Mouse (Mus musculus): ENCODE data around the gene Gm49450. TPM values are rescaled to one million over a fixed set of nuclear protein-coding genes. Genes with fewer than 3 reads are reported as not detected.
"Not testable (repeated sequence)": the region's sequence is repeated elsewhere in the genome, so short reads cannot be mapped to it uniquely, and the experiment has no call there.

Gene Gm49450
- polyA plus RNA-seq, 1 experiment from 2014 or later: not detected

GRCm38 (mm10) chr15:98976763-98977758, 23.7 kb upstream of the Gm49450 start:
- H3K27ac ChIP-seq: peak overlapping the region; percentile 92
- H3K4me2 ChIP-seq (replicated peaks): peak overlapping the region; percentile 47
- H3K9me3 ChIP-seq (ENCODE audit: control insufficient read depth, low read length): no peaks in the 10 kb centered on the region
- H3K9ac ChIP-seq: peak overlapping the region; percentile 52
- no peak for DNase-seq (ENCODE audit: low spot score)
- ATAC-seq (ENCODE audit: low FRiP score): no peak
- 55% methylated on average over 21 of the region's 21 CpGs for WGBS
- no peak overlapping the region for H3K4me3 ChIP-seq (replicated peaks; ENCODE audit: low read length)
- no peaks in the 10 kb centered on the region for H3K27me3 ChIP-seq (ENCODE audit: control insufficient read depth, insufficient read depth, low read length)
- H3K36me3 ChIP-seq (replicated peaks; ENCODE audit: control insufficient read depth, insufficient read depth): no peaks in the 10 kb centered on the region
- H3K4me1 ChIP-seq (replicated peaks; ENCODE audit: control insufficient read depth, insufficient read depth, low read length): peaks cover 50% of the 10 kb centered on the region

DNA sequence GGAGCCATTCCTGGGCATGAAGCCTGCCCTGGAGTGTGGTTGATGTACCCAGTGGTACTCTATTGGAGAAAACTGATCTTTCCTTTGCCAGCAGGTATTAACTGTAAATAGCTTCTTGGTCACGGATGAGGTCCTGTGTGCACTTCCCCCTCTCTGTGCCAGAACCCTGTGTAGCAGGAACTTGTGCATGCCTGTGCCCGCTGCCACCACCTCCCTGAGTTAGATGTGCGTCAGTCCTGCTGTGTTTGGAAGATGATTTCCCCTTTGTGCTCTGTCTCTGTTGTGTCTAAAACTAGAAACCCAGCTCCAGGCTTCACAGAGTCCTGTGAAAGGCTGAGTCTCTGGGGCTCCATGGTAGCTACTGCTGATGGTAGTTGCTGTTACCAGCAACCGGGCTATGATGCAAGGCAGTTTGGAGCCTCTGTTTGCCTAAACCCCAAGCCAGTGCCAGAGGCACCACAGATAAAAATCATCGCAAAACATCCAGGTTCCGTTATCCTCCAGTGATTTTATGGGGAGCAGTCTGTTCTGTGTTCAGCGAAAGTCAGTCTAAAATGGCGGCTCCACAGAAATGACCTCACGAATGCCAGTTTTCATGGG, 19.8 kb upstream of the Gm49450 start:
- Histone ChIP-seq H3K9me3 (ENCODE audit: control insufficient read depth, low read length) (no peaks in the 10 kb centered on the region), H3K4me2 (replicated peaks) (0 out of 2 replicates have a peak overlapping the region, but pooled peaks have one; percentile 8), H3K4me1 (replicated peaks; ENCODE audit: control insufficient read depth, insufficient read depth, low read length) (peaks cover 60% of the 10 kb centered on the region), H3K36me3 (replicated peaks; ENCODE audit: control insufficient read depth, insufficient read depth) (no peaks in the 10 kb centered on the region), H3K4me3 (replicated peaks; ENCODE audit: low read length) (no peak overlapping the region), H3K27me3 (ENCODE audit: control insufficient read depth, insufficient read depth, low read length) (no peaks in the 10 kb centered on the region), H3K27ac (peak overlapping the region; percentile 99), H3K9ac (no peak overlapping the region)
- ATAC-seq (ENCODE audit: low FRiP score) (no peak), DNase-seq (ENCODE audit: low spot score) (no peak)
- 77% methylated on average over 9 of the region's 9 CpGs for WGBS

GRCm38 (mm10) chr15:98971576-98972320, 18.4 kb upstream of the Gm49450 start:
- peak overlapping the region; percentile 10 for H3K4me3 ChIP-seq (replicated peaks; ENCODE audit: low read length)
- not testable (repeated sequence) for H3K36me3 ChIP-seq (replicated peaks; ENCODE audit: control insufficient read depth, insufficient read depth); H3K9me3 ChIP-seq (ENCODE audit: control insufficient read depth, low read length); DNase-seq (ENCODE audit: low spot score); H3K27me3 ChIP-seq (ENCODE audit: control insufficient read depth, insufficient read depth, low read length)
- H3K27ac ChIP-seq: peak overlapping the region; percentile 99
- H3K4me2 ChIP-seq (replicated peaks): peak overlapping the region; percentile 48
- peak; percentile 55 for ATAC-seq (ENCODE audit: low FRiP score)
- H3K9ac ChIP-seq: peak overlapping the region; percentile 51
- H3K4me1 ChIP-seq (replicated peaks; ENCODE audit: control insufficient read depth, insufficient read depth, low read length): peaks cover 50% of the 10 kb centered on the region
- 48% methylated on average over 15 of the region's 15 CpGs for WGBS

- ATAC-seq (ENCODE audit: low FRiP score) (peak; percentile 71), DNase-seq (ENCODE audit: low spot score) (peak; percentile 83)
- Histone ChIP-seq H3K36me3 (replicated peaks; ENCODE audit: control insufficient read depth, insufficient read depth) (no peaks in the 10 kb centered on the region), H3K27ac (peak overlapping the region; percentile 99), H3K27me3 (ENCODE audit: control insufficient read depth, insufficient read depth, low read length) (no peaks in the 10 kb centered on the region), H3K9ac (peak overlapping the region; percentile 51), H3K4me1 (replicated peaks; ENCODE audit: control insufficient read depth, insufficient read depth, low read length) (peaks cover 46% of the 10 kb centered on the region), H3K9me3 (ENCODE audit: control insufficient read depth, low read length) (no peaks in the 10 kb centered on the region), H3K4me3 (replicated peaks; ENCODE audit: low read length) (peak overlapping the region; percentile 10), H3K4me2 (replicated peaks) (peak overlapping the region; percentile 48)
- 6% methylated on average over 4 of the region's 4 CpGs for WGBS
Measured at GRCm38 (mm10) chr15:98971111-98971510, 17.8 kb upstream of the Gm49450 start.

- Histone ChIP-seq H3K4me3 (replicated peaks; ENCODE audit: low read length) (peak overlapping the region; percentile 8; the same call in 1 of the 2 replicates), H3K9me3 (ENCODE audit: control insufficient read depth, low read length) (no peaks in the 10 kb centered on the region), H3K4me1 (replicated peaks; ENCODE audit: control insufficient read depth, insufficient read depth, low read length) (peaks cover 46% of the 10 kb centered on the region), H3K27me3 (ENCODE audit: control insufficient read depth, insufficient read depth, low read length) (no peaks in the 10 kb centered on the region), H3K36me3 (replicated peaks; ENCODE audit: control insufficient read depth, insufficient read depth) (no peaks in the 10 kb centered on the region), H3K9ac (peak overlapping the region; percentile 51), H3K27ac (peak overlapping the region; percentile 99), H3K4me2 (replicated peaks) (peak overlapping the region; percentile 48)
- DNase-seq (ENCODE audit: low spot score): peak; percentile 49
- ATAC-seq (ENCODE audit: low FRiP score): no peak
- WGBS: 2% methylated on average over 16 of the region's 16 CpGs
Measured at GRCm38 (mm10) chr15:98969372-98970101, 16.2 kb upstream of the Gm49450 start.

GRCm38 (mm10) chr15:98968701-98969371, 15.5 kb upstream of the Gm49450 start:
- WGBS: 3% methylated on average over 12 of the region's 12 CpGs
- H3K4me2 ChIP-seq (replicated peaks): peak overlapping the region; percentile 48
- no peaks in the 10 kb centered on the region for H3K27me3 ChIP-seq (ENCODE audit: control insufficient read depth, insufficient read depth, low read length)
- peaks cover 46% of the 10 kb centered on the region for H3K4me1 ChIP-seq (replicated peaks; ENCODE audit: control insufficient read depth, insufficient read depth, low read length)
- 0 out of 2 replicates have a peak, but pooled peaks cover 4% of the 10 kb centered on the region for H3K9me3 ChIP-seq (ENCODE audit: control insufficient read depth, low read length)
- H3K4me3 ChIP-seq (replicated peaks; ENCODE audit: low read length): peak overlapping the region; percentile 8
- no peaks in the 10 kb centered on the region for H3K36me3 ChIP-seq (replicated peaks; ENCODE audit: control insufficient read depth, insufficient read depth)
- ATAC-seq (ENCODE audit: low FRiP score) (peak; percentile 76), DNase-seq (ENCODE audit: low spot score) (peak; percentile 88)
- H3K9ac ChIP-seq: peak overlapping the region; percentile 51
- peak overlapping the region; percentile 99 for H3K27ac ChIP-seq

GRCm38 (mm10) chr15:98959531-98959930, 6.2 kb upstream of the Gm49450 start:
- no peak for DNase-seq (ENCODE audit: low spot score)
- H3K27me3 ChIP-seq (ENCODE audit: control insufficient read depth, insufficient read depth, low read length): no peaks in the 10 kb centered on the region
- H3K4me1 ChIP-seq (replicated peaks; ENCODE audit: control insufficient read depth, insufficient read depth, low read length): peaks cover 13% of the 10 kb centered on the region
- H3K4me2 ChIP-seq (replicated peaks): no peak overlapping the region
- ATAC-seq (ENCODE audit: low FRiP score): no peak
- H3K9ac ChIP-seq: no peak overlapping the region
- 83% methylated on average over 3 of the region's 3 CpGs for WGBS
- H3K4me3 ChIP-seq (replicated peaks; ENCODE audit: low read length): no peak overlapping the region
- H3K27ac ChIP-seq: no peak overlapping the region
- H3K9me3 ChIP-seq (ENCODE audit: control insufficient read depth, low read length): 0 out of 2 replicates have a peak, but pooled peaks cover 5% of the 10 kb centered on the region
- H3K36me3 ChIP-seq (replicated peaks; ENCODE audit: control insufficient read depth, insufficient read depth): no peaks in the 10 kb centered on the region

DNA sequence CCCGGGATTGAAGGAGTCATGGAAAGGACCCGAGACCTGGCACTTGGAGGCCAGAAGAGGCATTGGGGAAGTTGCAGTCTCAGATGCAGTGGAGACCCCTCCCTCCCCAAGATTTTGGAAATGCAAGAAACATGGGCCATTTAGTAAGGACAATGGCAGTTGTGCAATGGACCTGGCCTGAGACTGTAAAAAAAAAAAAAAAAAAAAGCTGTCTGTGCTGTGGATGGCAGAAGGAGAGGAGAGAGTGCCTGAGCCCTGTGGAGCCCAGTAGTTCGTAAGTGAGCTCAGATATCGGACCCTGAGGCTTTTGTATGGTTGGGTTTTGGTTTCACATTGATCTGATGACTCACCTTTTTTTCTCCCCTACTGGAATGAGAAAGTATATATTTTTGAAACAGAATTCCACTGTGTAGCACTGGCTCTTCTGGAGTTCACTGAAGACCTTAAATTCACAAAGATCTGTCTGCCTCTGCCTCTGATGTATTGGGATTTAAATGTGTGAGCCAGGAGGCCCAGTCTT, 5.6 kb upstream of the Gm49450 start:
- Histone ChIP-seq H3K4me3 (replicated peaks; ENCODE audit: low read length) (no peak overlapping the region), H3K27me3 (ENCODE audit: control insufficient read depth, insufficient read depth, low read length) (no peaks in the 10 kb centered on the region), H3K9ac (no peak overlapping the region), H3K27ac (no peak overlapping the region), H3K4me1 (replicated peaks; ENCODE audit: control insufficient read depth, insufficient read depth, low read length) (peaks cover 13% of the 10 kb centered on the region), H3K9me3 (ENCODE audit: control insufficient read depth, low read length) (0 out of 2 replicates have a peak, but pooled peaks cover 2% of the 10 kb centered on the region), H3K36me3 (replicated peaks; ENCODE audit: control insufficient read depth, insufficient read depth) (no peaks in the 10 kb centered on the region), H3K4me2 (replicated peaks) (no peak overlapping the region)
- no peak for ATAC-seq (ENCODE audit: low FRiP score)
- no peak for DNase-seq (ENCODE audit: low spot score)
- WGBS: 86% methylated on average over 4 of the region's 4 CpGs
